Mouse (Mus musculus) left cerebral cortex, postnatal 25 days (tissue): ENCODE data around the gene Dhx8. TPM values are rescaled to one million over a fixed set of nuclear protein-coding genes. Genes with fewer than 3 reads are reported as not detected.

Experiments
- DNase-seq, 2 experiments: peaks; one replicate each; pipeline ENCODE4 v3.0.0; 2022; ENCODE audit warnings: low spot score in 2 of 2, mixed read lengths in 1 of 2
- intact Hi-C: fragments of 180-260 bp; cut with DNase I; formaldehyde crosslinking; loops from one replicate; pipeline ENCODE4 v1.15.1; 2025
- total RNA-seq, 2 experiments: library from RNA; stranded (reverse); gene quantifications; 2 replicates each; pipeline ENCODE4 v1.2.3; 2021

The Dhx8 gene
- total RNA-seq, 2 experiments from 2014 or later: 38.2 to 39.3 TPM

GRCm38 (mm10) chr11:101726765-101727164 lies 6.0 kb upstream of the Dhx8 start:
- no peak for DNase-seq
- intact Hi-C loops: loop anchor here (5.0 kb wide), 1 partner anchor 34 kb away; no protein-coding TSS in a partner anchor

DNA sequence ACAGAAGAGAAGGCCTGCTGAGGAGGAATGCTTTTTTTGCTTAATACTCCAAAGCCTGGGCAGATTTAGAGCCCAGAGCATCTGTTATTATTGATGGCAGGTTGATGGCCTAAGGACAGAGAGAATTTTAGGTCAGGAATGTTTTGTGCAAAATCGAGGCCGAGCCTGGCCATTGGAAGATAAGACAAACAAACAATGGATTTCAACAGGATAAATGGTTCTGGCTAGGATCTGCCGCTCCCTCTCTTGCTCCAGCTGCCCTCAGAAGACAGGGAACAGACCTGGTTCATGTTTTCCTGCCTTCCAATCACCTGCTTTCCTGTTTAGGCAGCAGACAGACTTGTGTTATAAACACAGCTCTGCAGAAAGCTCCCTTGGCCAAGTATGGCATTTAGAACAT lies 3.4 kb upstream of the Dhx8 start:
- intact Hi-C loops: loop anchor here (5.0 kb wide), 1 partner anchor 37 kb away; no protein-coding TSS in a partner anchor
- no peak for DNase-seq

GRCm38 (mm10) chr11:101733596-101733995 lies 877 bp downstream of the Dhx8 start:
- no peak for DNase-seq
- intact Hi-C loops: loop anchor here (10.0 kb wide), 1 partner anchor 159 kb away; no protein-coding TSS in a partner anchor

- DNase-seq: peak in 1 of 2 experiments; percentile 68
- intact Hi-C loops: no loop called here
Measured at GRCm38 (mm10) chr11:101756616-101757015, 23.9 kb downstream of the Dhx8 start.

- intact Hi-C loops: no loop called here
- DNase-seq: no peak
Measured at GRCm38 (mm10) chr11:101757366-101757765, 24.6 kb downstream of the Dhx8 start.

- intact Hi-C loops: no loop called here
- DNase-seq: peak; percentile 32 to 51
Measured at GRCm38 (mm10) chr11:101758431-101758830, 25.7 kb downstream of the Dhx8 start.

- intact Hi-C loops: no loop called here
- DNase-seq: no peak
Measured at GRCm38 (mm10) chr11:101759530-101759929, 26.8 kb downstream of the Dhx8 start.

DNA sequence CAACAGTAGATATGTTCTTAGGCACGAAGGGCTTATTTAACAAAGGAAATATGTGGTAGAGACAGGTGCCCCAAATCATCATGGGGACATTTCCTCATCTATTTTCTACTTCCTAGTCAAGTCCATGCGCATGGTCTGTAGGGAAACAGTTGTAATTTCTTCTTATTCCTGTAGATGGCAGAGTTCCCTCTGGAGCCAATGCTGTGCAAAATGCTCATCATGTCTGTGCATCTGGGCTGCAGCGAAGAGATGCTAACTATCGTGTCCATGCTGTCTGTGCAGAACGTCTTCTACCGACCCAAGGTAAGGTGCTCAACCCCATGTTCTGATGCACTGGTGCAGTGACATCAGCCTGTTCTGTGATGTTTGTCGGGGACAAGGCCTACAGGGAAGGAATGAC lies 31.0 kb downstream of the Dhx8 start:
- intact Hi-C loops: loop anchor here (1.0 to 5.0 kb wide), 2 partner anchors 147 to 204 kb away; partner anchors contain the start of gene Sost
- peak; percentile 51 to 73 for DNase-seq

DNA sequence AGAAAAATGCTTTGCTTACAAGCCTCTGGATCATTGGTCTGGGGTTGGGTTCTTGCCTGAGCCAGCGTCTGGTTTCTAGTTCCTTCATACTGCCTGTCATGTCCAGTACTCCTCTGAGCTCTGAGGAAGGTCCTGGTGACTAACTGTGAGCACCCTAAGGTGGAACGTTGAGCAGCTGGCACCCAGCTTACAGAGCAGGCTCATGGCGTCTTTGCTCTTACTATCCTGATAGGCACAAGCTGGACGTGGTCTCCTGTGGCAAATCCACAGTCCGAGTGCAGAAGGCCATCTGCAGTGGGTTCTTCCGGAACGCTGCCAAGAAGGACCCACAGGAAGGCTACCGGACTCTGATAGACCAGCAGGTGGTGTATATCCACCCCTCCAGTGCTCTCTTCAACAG lies 31.8 kb downstream of the Dhx8 start:
- intact Hi-C loops: loop anchor here (5.0 kb wide), 1 partner anchor 203 kb away; the partner anchor contains the start of gene Sost
- DNase-seq: no peak

GRCm38 (mm10) chr11:101767326-101767725 lies 34.6 kb downstream of the Dhx8 start:
- intact Hi-C loops: no loop called here
- DNase-seq: no peak

DNA sequence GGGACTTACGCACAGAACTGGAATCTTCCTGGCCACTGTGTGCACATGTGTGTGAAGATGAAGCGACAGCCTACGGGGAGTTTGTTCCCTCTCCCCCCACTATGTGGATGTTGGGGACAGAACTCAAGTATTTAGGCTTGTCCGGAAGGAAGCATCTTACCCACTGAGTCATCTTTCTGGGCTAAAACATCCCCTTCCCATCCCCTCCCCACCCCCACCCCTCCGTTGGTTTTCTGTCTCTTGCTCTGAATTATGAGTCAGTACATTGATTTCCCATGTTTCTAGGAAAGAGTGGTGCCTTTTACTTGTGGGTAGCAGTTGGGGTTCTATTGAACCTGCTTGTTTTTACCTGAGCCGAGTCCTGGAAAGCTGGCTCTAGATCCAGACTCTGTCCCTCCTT lies 36.0 kb downstream of the Dhx8 start:
- DNase-seq: no peak
- intact Hi-C loops: no loop called here

GRCm38 (mm10) chr11:101770266-101770665 lies 37.5 kb downstream of the Dhx8 start:
- DNase-seq: no peak
- intact Hi-C loops: no loop called here

DNA sequence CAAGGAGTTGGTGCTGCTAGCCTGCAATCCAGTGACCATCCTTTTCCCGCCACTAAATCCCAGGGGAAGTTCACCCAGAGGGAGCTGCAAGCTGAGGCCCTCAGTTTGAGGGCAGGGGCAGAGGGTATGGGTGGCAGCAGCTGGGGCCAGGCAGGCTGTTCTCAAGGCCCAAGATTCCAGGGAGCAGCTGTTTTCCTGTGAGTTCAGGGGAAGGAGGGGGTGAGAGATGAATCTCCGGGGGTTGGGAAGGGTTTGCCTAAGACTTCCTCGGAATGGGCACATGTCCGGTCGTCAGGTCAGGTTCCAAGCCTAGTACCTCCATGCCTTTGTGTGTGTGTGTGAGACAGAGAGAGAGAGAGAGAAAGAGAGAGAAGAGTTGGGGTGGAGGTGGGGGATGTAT lies 39.3 kb downstream of the Dhx8 start:
- DNase-seq: no peak
- intact Hi-C loops: no loop called here

GRCm38 (mm10) chr11:101772449-101772848 lies 39.7 kb downstream of the Dhx8 start:
- intact Hi-C loops: no loop called here
- no peak for DNase-seq

GRCm38 (mm10) chr11:101776846-101777245 lies 44.1 kb downstream of the Dhx8 start:
- DNase-seq: no peak

GRCm38 (mm10) chr11:101783135-101783534 lies 50.4 kb downstream of the Dhx8 start:
- intact Hi-C loops: no loop called here
- peak in 1 of 2 experiments; percentile 50 for DNase-seq

More at GRCm38 (mm10) chr11:101776846-101777245, 44.1 kb downstream of the Dhx8 start:
- intact Hi-C loops: no loop called here

DNA sequence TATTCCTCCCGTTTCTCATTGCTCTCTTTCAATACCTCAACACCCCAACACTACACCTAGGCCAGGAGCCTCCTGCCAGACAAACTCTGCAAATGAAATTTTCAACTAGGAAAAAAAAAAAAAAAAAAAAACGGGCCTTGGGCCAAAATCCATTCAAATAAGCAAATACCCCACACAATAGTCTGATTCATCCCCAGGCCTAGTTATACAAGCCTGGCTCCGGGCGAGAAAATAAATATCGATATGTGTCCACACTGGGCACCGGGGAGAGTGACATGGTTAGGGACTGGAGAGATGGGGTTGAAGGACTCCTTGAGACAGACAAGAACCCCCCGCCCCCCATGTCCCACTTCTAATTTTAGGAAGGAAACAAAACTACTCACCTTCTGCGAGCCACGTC lies 50.9 kb downstream of the Dhx8 start:
- intact Hi-C loops: no loop called here

GRCm38 (mm10) chr11:101784072-101784471 lies 51.4 kb downstream of the Dhx8 start:
- DNase-seq: no peak
- intact Hi-C loops: no loop called here

More for the DNA sequence above, 50.9 kb downstream of the Dhx8 start:
- no peak for DNase-seq

DNA sequence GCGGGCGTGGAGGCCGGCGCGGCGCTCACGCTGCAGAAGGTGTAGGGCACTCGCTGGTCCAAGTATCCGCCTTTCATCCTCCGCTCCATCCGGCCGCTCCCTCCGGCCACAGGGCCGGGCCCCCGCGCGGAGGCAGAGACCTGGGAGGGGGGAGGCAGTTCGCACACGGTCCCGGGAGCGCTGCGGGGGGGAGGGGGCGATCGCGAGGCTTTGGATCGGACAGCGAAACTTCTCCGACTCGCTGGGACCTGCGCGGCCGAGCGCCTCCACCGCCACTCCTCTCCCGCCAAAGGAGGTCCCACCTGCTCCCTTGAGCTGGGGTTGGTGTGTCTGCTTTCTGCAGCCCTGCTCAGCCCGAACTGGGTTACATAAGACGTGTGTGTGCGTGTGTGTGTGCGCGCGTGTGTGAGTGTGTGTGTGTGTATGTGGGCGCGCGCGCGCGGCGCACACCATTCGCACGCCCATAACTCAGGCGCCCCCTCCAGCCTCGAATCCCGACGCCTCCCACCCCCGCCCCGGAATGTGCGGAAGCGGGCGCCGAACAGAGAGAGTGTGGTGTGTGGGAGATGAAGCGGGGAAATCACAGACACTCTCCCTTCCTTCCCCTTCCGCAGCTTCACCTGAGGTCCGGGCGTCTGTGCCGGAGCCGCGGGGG lies 51.9 kb downstream of the Dhx8 start:
- DNase-seq: peak; percentile 51 to 65
- intact Hi-C loops: no loop called here

DNA sequence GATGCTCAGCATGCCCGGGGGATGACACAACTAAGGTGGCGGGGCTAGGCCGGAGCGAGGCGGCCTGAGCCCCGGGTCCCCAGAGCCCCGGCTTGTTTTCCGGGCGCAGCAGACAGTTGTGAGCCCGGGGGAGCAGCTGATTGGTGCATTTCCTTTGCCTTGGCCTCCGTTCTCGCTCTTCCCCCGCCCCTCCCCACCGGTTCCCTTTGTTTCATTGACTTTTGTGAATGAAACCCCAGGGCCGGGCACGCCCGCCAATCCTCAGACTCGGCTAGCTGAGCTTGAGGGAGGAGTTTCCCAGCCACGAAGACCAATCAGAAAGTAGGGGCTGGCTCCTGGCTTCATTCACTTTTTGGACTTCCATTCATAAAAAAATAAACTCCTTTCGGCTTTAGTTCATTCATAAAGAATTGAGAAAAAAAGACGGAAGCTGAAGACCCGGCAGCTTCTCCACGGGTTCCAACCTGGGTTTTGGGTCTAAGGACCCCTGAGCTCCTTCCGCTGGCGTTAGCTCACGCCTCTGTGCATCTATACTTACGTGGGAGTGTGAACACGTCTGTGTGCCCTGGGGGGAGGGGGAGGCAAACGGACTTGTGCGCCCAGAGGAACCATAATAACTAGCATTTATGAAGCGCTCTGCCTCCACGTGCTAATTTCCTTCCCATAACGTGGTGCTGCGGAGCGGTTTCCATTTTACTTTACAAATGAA lies 52.6 kb downstream of the Dhx8 start, which contains the start of gene Etv4:
TSS of gene Etv4 (minus strand) at position 229 of the 709 bp plus-strand sequence.
- peak; percentile 83 to 94 for DNase-seq
- intact Hi-C loops: no loop called here

DNA sequence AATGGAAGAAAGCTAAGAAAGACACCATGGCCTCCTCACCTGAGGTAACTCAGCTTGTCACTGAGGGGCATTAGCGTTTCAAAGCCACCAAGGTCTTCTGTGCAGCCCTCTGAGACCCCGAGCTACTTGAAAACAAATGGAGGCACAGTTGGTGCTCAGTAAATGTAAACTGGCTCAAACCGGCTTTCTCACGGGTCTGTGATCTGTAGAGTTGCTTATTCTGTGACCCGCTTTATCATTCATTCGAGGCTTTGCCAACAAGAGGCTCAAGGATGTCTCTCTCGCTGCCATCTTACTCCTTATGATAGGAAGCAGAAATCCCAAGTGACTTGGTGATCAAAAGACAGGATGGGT lies 53.1 kb downstream of the Dhx8 start:
- no peak for DNase-seq
- intact Hi-C loops: no loop called here
